Mouse (Mus musculus) embryonic facial prominence, embryonic 15.5 days (tissue): ENCODE data around the gene Cxcl17. TPM values are rescaled to one million over a fixed set of nuclear protein-coding genes. Genes with fewer than 3 reads are reported as not detected.
A peak's percentile ranks its signal among the peaks of the same experiment; 100 is the strongest.
"Not testable (repeated sequence)": the region's sequence is repeated elsewhere in the genome, so short reads cannot be mapped to it uniquely, and the experiment has no call there.

Experiments
- ATAC-seq: fragments of 200-750 bp; cut with Nextera tagmentation; 2 replicates; pipeline ENCODE4 v1.8.0; 2017; ENCODE audit warnings: low read depth, moderate TSS enrichment; ENCODE audit not compliant: insufficient number of reproducible peaks, low FRiP score, low TSS enrichment
- H3K27ac ChIP-seq: fragments of 300-500 bp; sonication (generic); replicated peaks from 2 replicates; pipeline ENCODE4 v1.5.1; 2015; ENCODE audit warnings: mild to moderate bottlenecking, inconsistent platforms
- H3K27me3 ChIP-seq: fragments of 300-500 bp; sonication (generic); 2 replicates; pipeline ENCODE4 v1.6.1; 2015; ENCODE audit warnings: inconsistent platforms
- H3K36me3 ChIP-seq: fragments of 300-500 bp; sonication (generic); 2 replicates; pipeline ENCODE4 v1.6.1; 2015; ENCODE audit warnings: mild to moderate bottlenecking, inconsistent platforms
- H3K4me1 ChIP-seq: fragments of 300-500 bp; sonication (generic); 2 replicates; pipeline ENCODE4 v1.6.1; 2015; ENCODE audit warnings: inconsistent platforms
- H3K4me2 ChIP-seq: fragments of 300-500 bp; sonication (generic); replicated peaks from 2 replicates; pipeline ENCODE4 v1.6.1; 2015; ENCODE audit warnings: mild to moderate bottlenecking, inconsistent platforms
- H3K4me3 ChIP-seq: fragments of 300-500 bp; sonication (generic); replicated peaks from 2 replicates; pipeline ENCODE4 v1.5.1; 2015; ENCODE audit warnings: mild to moderate bottlenecking, inconsistent platforms
- H3K9ac ChIP-seq: fragments of 300-500 bp; sonication (generic); 2 replicates; pipeline ENCODE4 v1.6.1; 2015; ENCODE audit warnings: inconsistent platforms
- H3K9me3 ChIP-seq: fragments of 300-500 bp; sonication (generic); replicated peaks from 2 replicates; pipeline ENCODE4 v1.6.1; 2016; ENCODE audit warnings: inconsistent platforms
- WGBS: fragments of 180-500 bp; shearing (Covaris S2); methylation state at CpG from one replicate; pipeline ENCODE4 v1.1.7; 2015; 5-methylcytosine and 5-hydroxymethylcytosine counted together
- polyA plus RNA-seq: library from polyadenylated mRNA; unstranded; fragments of >200 nt; fragmentation: Nextera tagmentation; extraction: Ambion mirVana; gene quantifications from 2 replicates; pipeline ENCODE4 v1.2.1, GENCODE M21; 2015

Cxcl17 gene
- polyA plus RNA-seq: 1.9 and 4.3 TPM in 2 replicates

GRCm38 (mm10) chr7:25412833-25413441 lies at the start of gene Cxcl17:
Gene Cxcl17, minus strand, starts transcription at chr7:25412886.
- ATAC-seq: no peak
- H3K27me3 ChIP-seq: no peaks in the 10 kb centered on the region
- no peak within 1 kb of the TSS for H3K27ac ChIP-seq
- H3K9me3 ChIP-seq: no peaks in the 10 kb centered on the region
- WGBS: 32% methylated on average over 7 of the region's 7 CpGs
- no peaks in the 10 kb centered on the region for H3K4me1 ChIP-seq
- H3K4me3 ChIP-seq: no peak within 1 kb of the TSS
- no peak within 1 kb of the TSS for H3K9ac ChIP-seq
- H3K36me3 ChIP-seq: no peaks in the 10 kb centered on the region
- no peak within 1 kb of the TSS for H3K4me2 ChIP-seq

DNA sequence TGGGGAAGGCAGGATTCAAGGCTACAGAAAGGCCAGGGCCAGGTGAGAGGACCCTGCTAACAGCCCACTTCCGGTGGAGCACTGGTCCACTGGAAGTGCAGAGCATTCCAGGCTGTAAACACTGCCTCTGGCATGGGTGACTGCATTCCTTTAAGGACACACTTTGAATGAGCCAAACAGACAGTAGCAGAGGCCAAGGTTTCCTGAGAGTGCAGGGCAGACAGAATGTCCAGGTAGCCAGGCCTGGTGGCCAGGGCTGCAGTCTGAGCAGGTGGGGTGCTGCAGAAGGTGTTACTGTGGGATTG lies 49.3 kb upstream of the Cxcl17 start:
- H3K4me1 ChIP-seq, H3K9me3 ChIP-seq, H3K4me3 ChIP-seq, H3K36me3 ChIP-seq, H3K27me3 ChIP-seq, H3K4me2 ChIP-seq, ATAC-seq, H3K27ac ChIP-seq, H3K9ac ChIP-seq: not testable (repeated sequence)
- WGBS: no CpG with 5 or more reads among the region's 1 CpGs

DNA sequence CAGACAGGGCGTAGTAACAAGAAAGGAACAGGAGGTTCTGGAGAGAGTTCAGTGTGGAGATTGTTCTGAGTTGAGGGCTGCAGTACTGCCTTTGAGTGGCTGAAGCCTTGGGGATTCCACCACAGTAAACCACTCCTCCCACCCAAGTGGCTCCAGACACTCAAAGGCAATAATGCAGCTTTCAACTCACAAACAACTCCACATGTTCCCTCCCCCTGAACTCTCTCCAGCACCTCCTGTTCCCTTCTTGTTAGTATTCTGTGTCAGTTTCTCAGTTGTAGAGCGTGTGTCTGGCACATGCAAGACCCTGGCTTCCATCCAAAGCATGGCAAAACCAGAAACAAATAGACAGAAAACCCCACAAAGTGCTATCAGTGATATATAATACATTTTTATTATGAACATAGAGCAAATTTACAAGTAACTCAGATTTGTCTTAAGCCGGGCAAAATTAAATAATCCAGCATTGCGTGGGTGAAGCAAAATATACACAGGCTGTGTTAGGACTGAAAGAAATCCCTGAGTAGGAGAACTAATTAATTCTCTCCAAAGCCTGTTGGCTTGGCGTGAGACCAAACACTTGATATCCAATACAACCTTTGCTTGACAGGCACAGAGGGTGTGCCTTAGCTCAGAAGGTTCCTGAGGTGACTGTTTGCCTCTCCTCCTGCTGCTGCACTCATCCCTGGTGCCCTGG lies 48.8 kb upstream of the Cxcl17 start:
- ATAC-seq: peak; percentile 57

GRCm38 (mm10) chr7:25452103-25452502 lies 39.4 kb upstream of the Cxcl17 start:
- Histone ChIP-seq H3K9me3 (no peaks in the 10 kb centered on the region), H3K9ac (no peak overlapping the region), H3K36me3 (no peaks in the 10 kb centered on the region), H3K27ac (no peak overlapping the region), H3K4me2 (no peak overlapping the region), H3K4me1 (no peaks in the 10 kb centered on the region), H3K4me3 (no peak overlapping the region), H3K27me3 (no peaks in the 10 kb centered on the region)
- 75% methylated on average over 3 of the region's 3 CpGs for WGBS
- ATAC-seq: no peak

More for the DNA sequence above, 48.8 kb upstream of the Cxcl17 start:
- H3K9ac ChIP-seq, H3K36me3 ChIP-seq, H3K4me1 ChIP-seq, H3K4me2 ChIP-seq, H3K9me3 ChIP-seq, H3K27me3 ChIP-seq, H3K4me3 ChIP-seq, H3K27ac ChIP-seq: not testable (repeated sequence)
- 36% methylated on average over 4 of the region's 5 CpGs for WGBS

DNA sequence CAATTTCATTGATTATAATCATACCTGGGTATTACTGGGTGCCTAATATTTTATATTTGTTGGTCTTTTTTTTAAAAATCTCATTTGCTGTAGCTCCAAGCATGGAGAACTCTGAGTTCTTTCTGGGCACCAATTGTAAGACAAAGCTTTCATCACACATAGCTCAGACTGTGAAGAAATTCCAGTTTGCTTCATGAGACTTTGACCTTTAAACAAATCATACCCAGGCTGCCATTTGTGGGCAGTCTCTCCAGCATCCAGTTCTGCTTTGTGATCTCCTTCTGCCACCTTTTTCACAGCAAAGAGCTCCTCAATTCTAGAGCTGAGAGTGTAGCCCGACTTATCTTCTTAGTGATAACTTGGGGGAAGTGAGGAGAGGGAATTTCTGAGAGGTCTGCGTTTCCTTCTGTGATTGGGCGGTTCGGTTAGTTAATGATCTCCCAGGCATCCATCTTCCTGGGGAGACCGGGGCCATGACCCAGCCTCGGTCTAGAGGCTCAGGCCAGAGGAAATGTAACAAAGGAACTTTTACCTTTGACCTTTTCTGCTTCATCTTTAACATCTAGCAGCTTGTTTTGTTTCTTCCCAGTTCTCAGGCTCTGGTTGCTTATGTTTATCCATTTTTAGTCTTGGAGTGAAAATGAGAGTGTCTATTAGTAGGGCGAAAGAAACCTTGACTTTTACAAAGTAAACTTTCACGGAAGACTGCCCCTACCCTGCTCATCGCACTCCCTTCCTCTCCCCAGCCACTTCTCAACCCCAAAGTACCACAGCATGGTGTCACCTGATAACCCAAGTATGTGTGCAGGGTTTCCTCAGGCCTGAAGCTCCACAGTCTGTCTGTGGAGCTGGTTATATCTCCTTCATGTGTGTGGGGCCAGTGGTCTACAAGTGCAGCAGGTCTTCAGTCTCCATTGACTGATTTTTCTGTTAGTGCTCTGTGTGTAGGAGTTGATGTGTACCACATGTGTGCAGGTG lies 37.5 kb upstream of the Cxcl17 start:
- no peaks in the 10 kb centered on the region for H3K4me1 ChIP-seq
- ATAC-seq: no peak
- 60% methylated on average over 9 of the region's 9 CpGs for WGBS

GRCm38 (mm10) chr7:25440816-25441153 lies 28.1 kb upstream of the Cxcl17 start:
- no peaks in the 10 kb centered on the region for H3K27me3 ChIP-seq
- H3K4me1 ChIP-seq: 0 out of 2 replicates have a peak, but pooled peaks cover 2% of the 10 kb centered on the region
- H3K4me3 ChIP-seq: no peak overlapping the region
- no peak overlapping the region for H3K9ac ChIP-seq
- H3K36me3 ChIP-seq: no peaks in the 10 kb centered on the region
- WGBS: 85% methylated on average over 6 of the region's 6 CpGs
- ATAC-seq: no peak
- H3K4me2 ChIP-seq: no peak overlapping the region
- H3K9me3 ChIP-seq: no peaks in the 10 kb centered on the region
- H3K27ac ChIP-seq: no peak overlapping the region

More for the DNA sequence above, 37.5 kb upstream of the Cxcl17 start:
- no peaks in the 10 kb centered on the region for H3K27me3 ChIP-seq
- no peak overlapping the region for H3K9ac ChIP-seq
- H3K4me2 ChIP-seq: no peak overlapping the region
- H3K9me3 ChIP-seq: no peaks in the 10 kb centered on the region
- no peaks in the 10 kb centered on the region for H3K36me3 ChIP-seq
- no peak overlapping the region for H3K27ac ChIP-seq
- H3K4me3 ChIP-seq: no peak overlapping the region

DNA sequence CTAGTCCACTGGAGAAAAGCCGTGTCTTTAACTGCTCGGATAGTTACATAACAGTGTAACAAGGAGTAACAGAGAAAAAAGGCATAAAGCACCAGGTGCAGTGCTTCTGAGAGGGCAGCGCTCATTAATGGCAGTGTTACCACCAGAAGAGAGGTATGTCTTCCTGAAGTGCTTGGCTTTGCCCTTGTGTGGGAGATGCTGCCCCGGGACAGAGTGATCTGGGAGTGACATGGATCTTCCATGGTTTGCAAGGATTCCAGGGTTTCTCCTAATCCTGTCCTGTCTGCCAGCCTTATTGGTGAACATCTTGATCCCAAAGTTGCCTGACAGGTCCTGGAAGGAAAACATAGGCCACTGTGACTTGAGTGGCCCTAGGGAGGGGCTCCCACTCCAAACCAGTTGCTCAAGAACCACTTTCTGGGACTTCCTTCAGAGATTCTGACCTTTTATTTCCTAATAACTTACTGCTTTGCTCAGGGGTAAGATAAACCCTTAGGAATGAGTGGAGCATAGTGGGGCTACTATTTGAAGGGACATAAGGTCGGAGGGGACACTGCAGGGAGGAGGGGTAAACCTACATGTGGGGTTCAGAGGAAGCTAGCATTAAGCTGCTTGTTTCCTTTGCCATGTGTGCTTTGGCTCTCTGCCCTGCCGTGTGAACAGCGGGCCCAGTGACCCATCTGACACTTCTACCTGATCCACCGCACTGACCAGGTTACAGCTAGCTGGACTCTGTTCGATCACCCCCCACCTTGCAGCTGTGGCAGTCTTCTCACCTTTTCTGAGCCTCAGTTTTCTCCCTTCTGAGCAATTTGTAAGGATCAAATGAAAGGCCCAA lies 27.5 kb upstream of the Cxcl17 start:
- H3K27ac ChIP-seq: no peak overlapping the region
- H3K4me2 ChIP-seq: no peak overlapping the region
- no peaks in the 10 kb centered on the region for H3K27me3 ChIP-seq
- 87% methylated on average over 9 of the region's 9 CpGs for WGBS
- H3K4me1 ChIP-seq: 0 out of 2 replicates have a peak, but pooled peaks cover 2% of the 10 kb centered on the region
- H3K9me3 ChIP-seq: no peaks in the 10 kb centered on the region
- no peak for ATAC-seq
- no peak overlapping the region for H3K9ac ChIP-seq
- H3K36me3 ChIP-seq: no peaks in the 10 kb centered on the region
- no peak overlapping the region for H3K4me3 ChIP-seq

DNA sequence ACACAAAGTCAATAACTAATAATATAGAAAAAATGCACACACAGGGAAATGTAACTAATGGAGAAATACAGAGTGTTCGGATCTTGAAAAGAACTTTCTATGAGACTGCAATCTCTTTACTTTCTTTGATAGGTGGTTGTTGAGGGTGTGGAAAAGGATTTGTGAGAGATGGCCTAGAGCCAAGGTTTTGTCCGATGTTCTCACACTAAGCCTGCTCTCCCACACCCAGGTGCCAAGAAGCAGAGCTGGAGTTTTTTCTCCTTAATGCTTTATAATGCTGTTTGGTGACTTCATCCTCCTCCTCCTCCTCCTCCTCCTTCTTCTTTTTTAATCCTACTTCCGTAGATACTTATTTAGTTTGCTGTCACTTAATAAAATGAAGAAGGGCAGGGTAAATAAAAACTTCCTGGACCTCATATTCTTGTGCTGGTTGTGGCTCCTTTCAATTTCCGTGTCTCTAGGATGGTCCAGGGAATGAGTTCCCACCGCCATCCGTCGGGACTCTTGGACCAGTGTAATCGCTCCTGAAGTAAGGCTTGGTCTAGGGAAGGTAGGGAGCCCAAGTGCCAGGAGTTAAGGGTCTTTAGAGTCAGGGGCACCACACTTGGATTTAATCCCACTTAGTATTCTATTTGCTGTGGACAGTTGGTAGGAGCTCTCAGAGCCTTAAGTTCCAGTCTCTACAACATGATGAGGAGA lies 26.6 kb upstream of the Cxcl17 start:
- H3K27ac ChIP-seq: no peak overlapping the region
- WGBS: 78% methylated on average over 8 of the region's 8 CpGs
- H3K4me1 ChIP-seq: peaks cover 2% of the 10 kb centered on the region; the same call in 1 of the 2 replicates
- H3K9me3 ChIP-seq: no peaks in the 10 kb centered on the region
- ATAC-seq: no peak
- no peak overlapping the region for H3K4me3 ChIP-seq
- H3K4me2 ChIP-seq: no peak overlapping the region
- no peaks in the 10 kb centered on the region for H3K27me3 ChIP-seq
- H3K36me3 ChIP-seq: no peaks in the 10 kb centered on the region
- H3K9ac ChIP-seq: no peak overlapping the region

- 76% methylated on average over 2 of the region's 2 CpGs for WGBS
- Histone ChIP-seq H3K4me1 (peaks cover 10% of the 10 kb centered on the region; the same call in 1 of the 2 replicates), H3K4me2 (no peak overlapping the region), H3K27me3 (no peaks in the 10 kb centered on the region), H3K9ac (no peak overlapping the region), H3K36me3 (no peaks in the 10 kb centered on the region), H3K9me3 (no peaks in the 10 kb centered on the region), H3K27ac (0 out of 2 replicates have a peak overlapping the region, but pooled peaks have one; percentile 3), H3K4me3 (no peak overlapping the region)
- no peak for ATAC-seq
Measured at GRCm38 (mm10) chr7:25436704-25437103, 24.0 kb upstream of the Cxcl17 start.

- Histone ChIP-seq H3K4me3 (no peak overlapping the region), H3K27me3 (no peaks in the 10 kb centered on the region), H3K27ac (0 out of 2 replicates have a peak overlapping the region, but pooled peaks have one; percentile 3), H3K36me3 (no peaks in the 10 kb centered on the region), H3K9ac (no peak overlapping the region), H3K9me3 (no peaks in the 10 kb centered on the region), H3K4me1 (peaks cover 10% of the 10 kb centered on the region; the same call in 1 of the 2 replicates), H3K4me2 (no peak overlapping the region)
- WGBS: 68% methylated on average over 6 of the region's 6 CpGs
- ATAC-seq: no peak
Measured at GRCm38 (mm10) chr7:25436226-25436625, 23.5 kb upstream of the Cxcl17 start.
